Mouse (Mus musculus) ovary, adult 10 weeks (tissue): ENCODE results near the gene Olfr1297. TPM values are rescaled to one million over a fixed set of nuclear protein-coding genes. Genes with fewer than 3 reads are reported as not detected.

Source experiments
- polyA plus RNA-seq: library from polyadenylated mRNA; stranded (reverse); fragments of 350-450 nt; fragmentation: Illumina TruSeq; extraction: RNeasy Lipid Tissue Mini Kit (QIAGEN cat#74804); gene quantifications from one replicate; pipeline ENCODE4 v1.2.3, GENCODE M21; 2014

Olfr1297 gene
- not detected for polyA plus RNA-seq

DNA sequence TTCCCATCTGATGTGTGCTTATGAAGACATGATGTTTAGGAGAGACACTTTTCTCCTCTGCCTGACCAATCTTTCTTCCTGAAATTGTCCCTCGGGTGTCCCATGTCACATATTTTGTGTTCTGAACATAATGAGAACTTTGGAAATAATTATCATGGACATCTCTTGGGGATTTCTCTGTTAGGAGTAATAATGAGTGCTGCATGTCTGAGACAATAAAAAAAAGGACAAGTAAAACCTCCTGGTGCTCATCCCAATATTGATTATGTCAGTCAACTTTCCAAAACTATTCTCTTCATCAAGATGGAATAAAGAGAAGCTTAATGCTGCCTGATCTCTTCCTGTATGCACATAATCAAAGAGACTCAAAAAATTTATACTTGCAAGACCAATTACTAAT, at the start of gene Olfr1297:
TSS of gene Olfr1297 (minus strand) at position 101 of the 400 bp plus-strand sequence.

DNA sequence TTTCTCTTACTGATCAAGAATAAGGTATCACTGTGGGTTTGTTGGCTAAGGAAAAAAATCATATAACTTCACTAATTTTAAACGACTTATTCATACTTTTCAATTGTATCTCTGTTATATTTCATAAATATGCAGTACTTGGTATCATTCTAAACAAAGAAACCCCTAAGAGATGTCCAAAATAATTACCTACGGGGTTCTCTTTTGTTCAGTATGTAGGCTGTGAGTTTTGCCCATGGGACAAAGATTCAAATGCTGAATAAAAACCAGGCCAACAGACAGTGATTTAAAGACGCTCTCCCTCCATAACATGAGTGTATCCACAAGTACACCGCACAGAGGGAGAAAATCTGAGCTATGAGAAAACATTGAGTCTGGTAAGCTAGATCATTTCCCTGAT, 34.8 kb upstream of the Olfr1297 start, which contains the start of gene Olfr1299:
TSS of gene Olfr1299 (plus strand) at position 301 of the 400 bp plus-strand sequence.

DNA sequence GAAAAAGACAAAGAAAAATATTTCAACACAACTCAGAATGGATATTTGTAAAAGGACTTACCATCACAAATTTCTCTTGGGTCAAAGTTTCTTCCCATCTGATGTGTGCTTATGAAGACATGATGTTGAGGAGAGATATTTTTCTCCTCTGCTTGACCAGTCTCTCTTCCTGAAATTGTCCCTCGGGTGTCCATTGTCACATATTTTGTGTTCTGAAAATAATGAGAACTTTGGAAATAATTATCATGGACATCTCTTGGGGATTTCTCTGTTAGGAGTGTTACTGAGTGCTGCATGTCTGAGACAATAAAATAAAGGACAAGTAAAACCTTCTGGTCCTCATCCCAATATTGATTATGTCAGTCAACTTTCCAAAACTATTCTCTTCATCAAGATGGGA, 22.8 kb upstream of the Olfr1297 start, which contains the start of gene Olfr1298:
TSS of gene Olfr1298 (minus strand) at position 101 of the 400 bp plus-strand sequence.

DNA sequence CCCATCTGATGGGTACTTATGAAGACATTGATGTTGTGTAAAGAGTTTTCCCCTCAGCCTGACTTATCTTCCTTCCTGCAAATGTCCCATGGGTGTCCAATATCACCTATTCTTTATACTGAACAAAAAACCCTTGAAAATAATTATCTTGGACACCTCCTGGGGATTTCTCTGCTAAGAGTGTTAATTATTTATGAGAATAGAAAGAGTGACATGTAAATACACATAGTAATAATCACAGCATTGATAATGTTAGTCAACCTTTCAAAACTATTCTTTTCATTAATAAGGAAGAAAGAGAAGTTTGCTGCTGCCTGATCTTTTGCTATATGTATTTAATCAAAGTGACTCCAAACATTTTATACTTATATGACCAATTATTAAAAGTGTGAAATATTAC, 56.7 kb downstream of the Olfr1297 start, which contains the start of gene Olfr1295:
TSS of gene Olfr1295 (minus strand) at position 101 of the 400 bp plus-strand sequence.

Other genes starting within 250 kb of the Olfr1297 start
- gene Olfr1286, start 203.4 kb downstream of the Olfr1297 start, polyA plus RNA-seq: not detected
- gene Olfr1287, start 177.4 kb downstream of the Olfr1297 start, polyA plus RNA-seq: not detected
- gene Olfr1288, start 152.4 kb downstream of the Olfr1297 start, polyA plus RNA-seq: not detected
- gene Olfr1289, start 145.7 kb downstream of the Olfr1297 start, polyA plus RNA-seq: not detected
- gene Olfr1290, start 132.7 kb downstream of the Olfr1297 start, polyA plus RNA-seq: not detected
- gene Olfr1291-ps1, start 129.3 kb downstream of the Olfr1297 start, polyA plus RNA-seq: not detected
- not detected for gene Olfr1293-ps, start 101.3 kb downstream of the Olfr1297 start, polyA plus RNA-seq
- gene Olfr1294, start 86.2 kb downstream of the Olfr1297 start, polyA plus RNA-seq: not detected
- gene Olfr1295, start 56.8 kb downstream of the Olfr1297 start, polyA plus RNA-seq: not detected
- gene Olfr1298, start 22.7 kb upstream of the Olfr1297 start, polyA plus RNA-seq: not detected
- gene Olfr1299, start 34.9 kb upstream of the Olfr1297 start, polyA plus RNA-seq: not detected
- gene Olfr1301, start 124.5 kb upstream of the Olfr1297 start, polyA plus RNA-seq: not detected
- gene Olfr1302, start 150.9 kb upstream of the Olfr1297 start, polyA plus RNA-seq: not detected
- not detected for gene Olfr1303, start 193.8 kb upstream of the Olfr1297 start, polyA plus RNA-seq